Mouse (Mus musculus) thymus, postnatal 14 days (tissue): Measurements from ENCODE around the gene Olfr1469.
"Not testable (repeated sequence)": the region's sequence is repeated elsewhere in the genome, so short reads cannot be mapped to it uniquely, and the experiment has no call there.

ENCODE experiments used
- DNase-seq: peaks from one replicate; pipeline ENCODE4 v3.0.0; 2021

The Olfr1469 gene

GRCm38 (mm10) chr19:13407549-13407948 is at the start of gene Olfr1469:
Gene Olfr1469 (plus strand): TSS chr19:13407849.
- no peak for DNase-seq

- DNase-seq: no peak
Measured at GRCm38 (mm10) chr19:13361936-13362335, 45.7 kb upstream of the Olfr1469 start, which contains the start of gene Olfr1467. Gene Olfr1467 (plus strand): TSS chr19:13362236.

GRCm38 (mm10) chr19:13443109-13443508 is 35.5 kb downstream of the Olfr1469 start, which contains the start of gene Olfr1471:
Gene Olfr1471 (plus strand): TSS chr19:13443409.
- not testable (repeated sequence) for DNase-seq

- no peak for DNase-seq
Measured at GRCm38 (mm10) chr19:13455986-13456385, 48.3 kb downstream of the Olfr1469 start, which contains the start of gene Olfr1472. Gene Olfr1472 (minus strand): TSS chr19:13456086.
